Mouse (Mus musculus): ENCODE results near the gene Irx5. TPM values are rescaled to one million over a fixed set of nuclear protein-coding genes. Genes with fewer than 3 reads are reported as not detected.

The Irx5 gene
- polyA plus RNA-seq, 1 experiment: not detected

DNA sequence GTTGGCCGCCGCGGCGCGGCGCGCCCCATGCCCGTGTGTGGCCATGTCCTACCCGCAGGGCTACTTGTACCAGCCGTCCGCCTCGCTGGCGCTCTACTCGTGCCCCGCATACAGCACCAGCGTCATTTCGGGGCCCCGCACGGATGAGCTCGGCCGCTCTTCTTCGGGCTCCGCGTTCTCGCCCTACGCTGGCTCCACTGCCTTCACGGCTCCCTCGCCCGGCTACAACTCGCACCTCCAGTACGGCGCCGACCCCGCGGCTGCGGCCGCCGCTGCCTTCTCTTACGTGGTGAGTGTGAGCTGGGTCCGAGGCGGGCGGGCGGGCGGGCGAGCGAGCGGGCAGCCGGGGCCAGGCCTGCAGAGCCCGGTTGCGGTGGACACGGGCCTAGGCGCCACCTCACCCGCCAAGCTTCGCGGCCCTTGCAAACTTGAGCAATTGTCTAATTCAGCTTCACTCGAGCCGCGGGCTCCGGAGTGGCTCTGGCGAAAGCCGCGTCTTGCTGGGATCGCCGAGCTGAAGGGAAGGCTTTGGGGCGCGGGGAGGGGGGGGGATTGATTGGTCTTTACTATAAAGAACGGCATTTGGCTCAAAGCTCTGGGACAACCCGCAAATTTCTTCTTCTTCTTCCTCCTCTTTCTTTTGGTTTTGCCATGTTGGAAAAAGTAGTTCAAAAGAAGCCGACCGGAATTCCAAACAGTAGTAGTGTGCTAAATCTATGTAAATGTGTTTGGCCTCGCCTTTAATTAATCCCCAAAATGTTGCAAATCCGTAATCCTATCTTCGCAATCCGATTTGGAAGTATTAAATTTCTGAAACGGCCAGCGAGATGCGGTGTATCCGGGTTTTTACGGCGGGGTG is 945 bp downstream of the Irx5 start:
- no peak for TF ChIP-seq POLR2A (IDR thresholded peaks at IDR 0.05; ENCODE audit: insufficient read depth, low read depth, low read length)
- no peak for TF ChIP-seq CTCF (IDR thresholded peaks at IDR 0.05; ENCODE audit: insufficient read depth, low read depth, low read length)
- H3K4me3 ChIP-seq (ENCODE audit: insufficient read depth, low read depth, low read length): no peak overlapping the region; the same call in 1 of the 2 replicates
- 2% methylated on average over 80 of the region's 80 CpGs for WGBS
- no peak overlapping the region for H3K27ac ChIP-seq (ENCODE audit: insufficient read depth, low read depth, low read length)
- peaks cover 19% of the 10 kb centered on the region for H3K4me1 ChIP-seq (ENCODE audit: control insufficient read depth, insufficient read depth, low read length)

- Histone ChIP-seq H3K4me3 (ENCODE audit: insufficient read depth, low read depth, low read length) (no peak overlapping the region), H3K4me1 (ENCODE audit: control insufficient read depth, insufficient read depth, low read length) (peaks cover 19% of the 10 kb centered on the region), H3K27ac (ENCODE audit: insufficient read depth, low read depth, low read length) (no peak overlapping the region)
- TF ChIP-seq CTCF (IDR thresholded peaks at IDR 0.05; ENCODE audit: insufficient read depth, low read depth, low read length): no peak
- no peak for TF ChIP-seq POLR2A (IDR thresholded peaks at IDR 0.05; ENCODE audit: insufficient read depth, low read depth, low read length)
- 4% methylated on average over 35 of the region's 35 CpGs for WGBS
Measured at GRCm38 (mm10) chr8:92359000-92359832, 1.8 kb downstream of the Irx5 start.

GRCm38 (mm10) chr8:92359833-92360082 is 2.3 kb downstream of the Irx5 start:
- H3K27ac ChIP-seq (ENCODE audit: insufficient read depth, low read depth, low read length): no peak overlapping the region
- H3K4me3 ChIP-seq (ENCODE audit: insufficient read depth, low read depth, low read length): no peak overlapping the region
- peaks cover 19% of the 10 kb centered on the region for H3K4me1 ChIP-seq (ENCODE audit: control insufficient read depth, insufficient read depth, low read length)
- TF ChIP-seq CTCF (IDR thresholded peaks at IDR 0.05; ENCODE audit: insufficient read depth, low read depth, low read length) (no peak), POLR2A (IDR thresholded peaks at IDR 0.05; ENCODE audit: insufficient read depth, low read depth, low read length) (no peak)
- 3% methylated on average over 21 of the region's 21 CpGs for WGBS

- no peak for TF ChIP-seq POLR2A (IDR thresholded peaks at IDR 0.05; ENCODE audit: insufficient read depth, low read depth, low read length)
- TF ChIP-seq CTCF (IDR thresholded peaks at IDR 0.05; ENCODE audit: insufficient read depth, low read depth, low read length): no peak
- 3% methylated on average over 77 of the region's 77 CpGs for WGBS
Measured at GRCm38 (mm10) chr8:92360083-92360861, 2.8 kb downstream of the Irx5 start.

DNA sequence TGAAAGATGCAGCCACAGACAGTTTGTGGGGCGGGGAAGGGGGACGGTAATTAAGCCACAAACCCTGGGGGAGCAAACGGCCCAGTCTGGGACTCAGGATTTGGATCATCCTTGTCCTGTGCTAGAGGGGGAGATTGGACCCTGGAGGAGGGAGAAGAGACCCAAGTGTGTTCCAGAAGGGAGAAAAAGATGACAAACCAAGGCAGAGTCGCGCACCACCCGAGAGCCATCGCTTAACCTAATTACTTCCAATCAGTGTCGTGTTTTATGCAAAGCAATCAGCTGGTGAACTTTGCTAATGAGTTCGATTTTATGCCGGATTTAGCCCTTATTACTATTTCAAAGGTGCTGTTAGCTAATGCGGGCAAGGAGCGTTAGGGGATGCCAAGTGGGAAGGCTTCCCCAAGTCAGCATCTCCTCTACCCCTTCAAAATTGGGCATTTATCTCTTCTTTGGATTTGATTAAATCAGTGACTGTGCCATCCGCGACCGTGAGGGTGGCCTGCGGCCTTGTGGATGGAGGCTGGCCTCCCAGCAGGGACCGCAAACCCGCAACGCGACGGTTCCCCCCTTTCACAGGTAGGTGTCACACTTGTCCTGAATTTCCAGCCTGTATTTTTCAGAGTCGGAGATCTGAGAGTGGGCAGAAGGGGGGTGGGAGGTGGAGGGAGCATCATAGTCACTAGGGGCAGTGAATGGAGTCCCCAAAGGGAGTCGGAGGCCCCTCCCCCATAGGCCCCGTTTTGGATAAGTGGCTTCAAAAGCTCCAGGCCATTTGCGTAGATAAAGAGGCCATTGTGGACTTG is 4.3 kb downstream of the Irx5 start:
- H3K4me1 ChIP-seq (ENCODE audit: control insufficient read depth, insufficient read depth, low read length): peaks cover 6% of the 10 kb centered on the region; the same call in 1 of the 2 replicates
- no peak overlapping the region for H3K27ac ChIP-seq (ENCODE audit: insufficient read depth, low read depth, low read length)
- 6% methylated on average over 25 of the region's 25 CpGs for WGBS
- TF ChIP-seq POLR2A (IDR thresholded peaks at IDR 0.05; ENCODE audit: insufficient read depth, low read depth, low read length) (no peak), CTCF (IDR thresholded peaks at IDR 0.05; ENCODE audit: insufficient read depth, low read depth, low read length) (0 out of 2 replicates have a peak, but pooled peaks have one; percentile 12)
- H3K4me3 ChIP-seq (ENCODE audit: insufficient read depth, low read depth, low read length): no peak overlapping the region

More at GRCm38 (mm10) chr8:92360083-92360861, 2.8 kb downstream of the Irx5 start:
- Histone ChIP-seq H3K4me1 (ENCODE audit: control insufficient read depth, insufficient read depth, low read length) (peaks cover 19% of the 10 kb centered on the region), H3K4me3 (ENCODE audit: insufficient read depth, low read depth, low read length) (no peak overlapping the region), H3K27ac (ENCODE audit: insufficient read depth, low read depth, low read length) (no peak overlapping the region)

DNA sequence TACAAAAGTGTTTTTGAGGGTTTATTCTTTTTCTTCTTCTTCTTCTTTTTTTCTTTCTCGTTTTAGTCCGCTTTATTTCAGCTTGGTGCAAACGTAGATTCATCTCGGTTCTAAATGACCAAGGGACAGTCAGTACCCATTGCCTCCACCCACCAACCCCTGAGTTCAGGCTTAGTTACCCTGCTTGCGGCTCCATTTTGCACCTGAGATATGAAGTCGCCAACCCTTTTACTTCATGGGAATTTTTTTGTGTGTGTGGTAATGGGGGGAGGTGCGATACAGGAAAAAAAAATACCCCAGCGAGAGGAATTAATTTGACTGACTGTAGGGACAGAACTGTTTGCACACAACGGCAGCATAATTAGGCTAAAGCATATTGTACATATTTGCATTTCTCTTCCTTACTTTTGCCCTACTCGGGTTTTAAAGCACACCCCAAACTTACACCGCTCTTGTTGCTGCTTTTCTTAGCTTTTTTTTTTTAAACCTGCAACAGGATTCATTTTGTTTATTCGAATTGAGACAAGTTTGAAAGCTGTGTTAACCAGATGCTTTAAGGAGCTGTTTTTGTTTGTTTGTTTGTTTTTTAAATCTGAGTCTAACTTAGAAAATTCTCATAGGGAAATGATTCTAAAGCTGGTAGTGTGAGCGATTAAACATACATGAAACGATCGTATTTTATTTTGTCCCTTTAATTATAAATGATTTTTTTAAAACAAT is 5.1 kb downstream of the Irx5 start:
- WGBS: 6% methylated on average over 15 of the region's 15 CpGs
- no peak overlapping the region for H3K4me3 ChIP-seq (ENCODE audit: insufficient read depth, low read depth, low read length)
- TF ChIP-seq POLR2A (IDR thresholded peaks at IDR 0.05; ENCODE audit: insufficient read depth, low read depth, low read length): no peak
- no peak for TF ChIP-seq CTCF (IDR thresholded peaks at IDR 0.05; ENCODE audit: insufficient read depth, low read depth, low read length)
- no peak overlapping the region for H3K27ac ChIP-seq (ENCODE audit: insufficient read depth, low read depth, low read length)
- no peaks in the 10 kb centered on the region; the same call in 1 of the 2 replicates for H3K4me1 ChIP-seq (ENCODE audit: control insufficient read depth, insufficient read depth, low read length)

GRCm38 (mm10) chr8:92363217-92364147 is 6.1 kb downstream of the Irx5 start:
- Histone ChIP-seq H3K27ac (ENCODE audit: insufficient read depth, low read depth, low read length) (no peak overlapping the region), H3K4me1 (ENCODE audit: control insufficient read depth, insufficient read depth, low read length) (no peaks in the 10 kb centered on the region; the same call in 1 of the 2 replicates), H3K4me3 (ENCODE audit: insufficient read depth, low read depth, low read length) (no peak overlapping the region)
- WGBS: 7% methylated on average over 45 of the region's 45 CpGs
- TF ChIP-seq POLR2A (IDR thresholded peaks at IDR 0.05; ENCODE audit: insufficient read depth, low read depth, low read length): no peak
- no peak for TF ChIP-seq CTCF (IDR thresholded peaks at IDR 0.05; ENCODE audit: insufficient read depth, low read depth, low read length)

All from olfactory bulb, adult 2 months (tissue).